Comparison of ENCODE assay signal across 20 mouse cellular contexts in genomic region chr11:76970328-76970727, GRCm38 (mm10). TPM values are rescaled to one million over a fixed set of nuclear protein-coding genes. Genes with fewer than 3 reads are reported as not detected.
A peak's percentile ranks its signal among the peaks of the same experiment; 100 is the strongest.
DNase-seq lines count a peak whose midpoint lies in the region; ATAC-seq and TF ChIP-seq lines count a peak whose summit lies in the region.
"Had no signal": no experiment of that assay in that cellular context is flagged by ENCODE, and none has a peak within 500 bp of the region (broad histone marks: within the 10 kb centered on the region; RNA-seq: fewer than 3 reads in every experiment).

No protein-coding gene starts in this region.

- peaks cover 10% of the 10 kb centered on the region for H3K4me1 ChIP-seq in liver, adult 2 months (ENCODE audit: control insufficient read depth, insufficient read depth, low read length)
- no peaks in the 10 kb centered on the region for H3K4me1 ChIP-seq in liver, embryonic 12.5 days
- no peaks in the 10 kb centered on the region for H3K4me1 ChIP-seq in lung, embryonic 14.5 days (ENCODE audit: insufficient read depth)
- H3K4me1 ChIP-seq: embryonic facial prominence, embryonic 10.5 days; embryonic facial prominence, embryonic 12.5 days; forebrain, embryonic 13.5 days; forebrain, embryonic 15.5 days had no signal

- H3K36me3 ChIP-seq in liver, adult 2 months (ENCODE audit: control insufficient read depth, insufficient read depth, low read length) = peaks cover 51% of the 10 kb centered on the region
- H3K36me3 ChIP-seq in liver, embryonic 12.5 days = peaks cover 92% of the 10 kb centered on the region
- peaks cover 93% of the 10 kb centered on the region for H3K36me3 ChIP-seq in lung, embryonic 14.5 days (ENCODE audit: insufficient read depth)

- no peak for TF ChIP-seq CTCF in liver, adult 2 months (IDR thresholded peaks at IDR 0.05; ENCODE audit: low read depth, low read length)
- no peak for TF ChIP-seq CTCF in lung, embryonic 14.5 days (IDR thresholded peaks at IDR 0.05; ENCODE audit: low read depth)

- H3K27me3 ChIP-seq in liver, adult 2 months (ENCODE audit: control insufficient read depth, insufficient read depth, low read length) = no peaks in the 10 kb centered on the region
- no peaks in the 10 kb centered on the region for H3K27me3 ChIP-seq in liver, embryonic 12.5 days (replicated peaks)
- H3K27me3 ChIP-seq in lung, embryonic 14.5 days (ENCODE audit: insufficient read depth, low read length) = no peaks in the 10 kb centered on the region
- H3K27me3 ChIP-seq: embryonic facial prominence, embryonic 12.5 days; forebrain, embryonic 13.5 days; forebrain, embryonic 15.5 days; Patski had no signal

- no peak for TF ChIP-seq POLR2A in liver, adult 2 months (IDR thresholded peaks at IDR 0.05; ENCODE audit: extremely low read depth, insufficient read depth, low read length)

- no peak overlapping the region for H3K27ac ChIP-seq in liver, adult 2 months (replicated peaks; ENCODE audit: insufficient read depth, low read depth, low read length)
- H3K27ac ChIP-seq in liver, embryonic 12.5 days = no peak overlapping the region
- H3K27ac ChIP-seq in lung, embryonic 14.5 days (ENCODE audit: low read depth) = no peak overlapping the region
- H3K27ac ChIP-seq: embryonic facial prominence, embryonic 10.5 days; embryonic facial prominence, embryonic 12.5 days; forebrain, embryonic 13.5 days; forebrain, embryonic 15.5 days had no signal

- H3K9me3 ChIP-seq in liver, embryonic 12.5 days (replicated peaks) = no peaks in the 10 kb centered on the region
- H3K9me3 ChIP-seq in lung, embryonic 14.5 days (ENCODE audit: low read depth, low read length) = no peaks in the 10 kb centered on the region
- H3K9me3 ChIP-seq: embryonic facial prominence, embryonic 10.5 days; embryonic facial prominence, embryonic 12.5 days; forebrain, embryonic 13.5 days; forebrain, embryonic 15.5 days had no signal

- H3K4me2 ChIP-seq in liver, embryonic 12.5 days = no peak overlapping the region
- H3K4me2 ChIP-seq in lung, embryonic 14.5 days = no peak overlapping the region
- H3K4me2 ChIP-seq: embryonic facial prominence, embryonic 12.5 days; forebrain, embryonic 13.5 days; forebrain, embryonic 15.5 days had no signal

- H3K4me3 ChIP-seq in liver, adult 2 months (ENCODE audit: insufficient read depth, low read depth, low read length) = no peak overlapping the region
- H3K4me3 ChIP-seq in liver, embryonic 12.5 days = no peak overlapping the region
- no peak overlapping the region for H3K4me3 ChIP-seq in lung, embryonic 14.5 days (ENCODE audit: low read depth, low read length)
- H3K4me3 ChIP-seq: embryonic facial prominence, embryonic 10.5 days; embryonic facial prominence, embryonic 12.5 days; forebrain, embryonic 13.5 days; forebrain, embryonic 15.5 days had no signal

- DNase-seq in liver, adult 2 months (ENCODE audit: extremely low read depth, low read depth, low spot score) = peak; percentile 51
- DNase-seq in lung, embryonic 14.5 days = peak; percentile 5
- DNase-seq in lung, postnatal 10 days = no peak
- no peak for DNase-seq in natural killer cell, adult 2 months (ENCODE audit: low spot score in 2 of 2)
- DNase-seq: adrenal gland, adult 8-10 months; adrenal gland, postnatal 14 days; adrenal gland, postnatal 36 days; cerebellum, adult 11-12 months; cerebellum, adult 2 months; cerebellum, adult 9-10 months; cerebellum, postnatal 10 days; cerebellum, postnatal 25 days; forebrain, postnatal 0 days had no signal

- WGBS in liver, adult 2 months = 43% methylated on average over 2 of the region's 2 CpGs
- WGBS in liver, embryonic 12.5 days (ENCODE audit: insufficient replicate concordance) = 90% methylated on average over 2 of the region's 2 CpGs
- WGBS in lung, embryonic 14.5 days = 70% methylated on average over 2 of the region's 2 CpGs

- no peak overlapping the region for H3K9ac ChIP-seq in liver, adult 2 months (ENCODE audit: low read depth, low read length)
- H3K9ac ChIP-seq in liver, embryonic 12.5 days = no peak overlapping the region
- no peak overlapping the region for H3K9ac ChIP-seq in lung, embryonic 14.5 days
- H3K9ac ChIP-seq: embryonic facial prominence, embryonic 12.5 days; forebrain, embryonic 13.5 days; forebrain, embryonic 15.5 days; forebrain, postnatal 0 days had no signal

- no peaks in the 10 kb centered on the region for H3K79me2 ChIP-seq in liver, adult 2 months (ENCODE audit: control insufficient read depth, insufficient read depth, low read length)

- no peak for ATAC-seq in liver, embryonic 12.5 days
- ATAC-seq in lung, embryonic 14.5 days (ENCODE audit: insufficient read depth) = no peak
- ATAC-seq: activated CD4-positive, CD25-positive, alpha-beta regulatory T cell, adult 4 months; forebrain, embryonic 13.5 days; forebrain, embryonic 15.5 days; forebrain, postnatal 0 days; Patski had no signal

RNA-seq across cellular contexts. Expression of gene Slc6a4, which starts 28.1 kb away (rescaled TPM):
- total RNA-seq in liver, adult 2 months (2014; rRNA removed) = 0.20 and 0.37 TPM in 2 replicates
- polyA plus RNA-seq in liver, adult 2 months (2012; rRNA removed) = 0.13 and 0.26 TPM in 2 replicates
- 2.2 and 2.8 TPM in 2 replicates for polyA plus RNA-seq in liver, embryonic 12.5 days (2016; fragmentation: Nextera tagmentation; extraction: Ambion mirVana)
- 1.7 and 1.8 TPM in 2 replicates for polyA plus RNA-seq in lung, embryonic 14.5 days (2014; fragmentation: Nextera tagmentation; extraction: Ambion mirVana)
- polyA plus RNA-seq: activated CD4-positive, CD25-positive, alpha-beta regulatory T cell, adult 4 months had no signal

RNA-seq across cellular contexts. Expression of gene Blmh, which starts 45.7 kb away (rescaled TPM):
- total RNA-seq in liver, adult 2 months (2014; rRNA removed) = 43.6 and 45.8 TPM in 2 replicates
- 8.6 and 10.3 TPM in 2 replicates for polyA plus RNA-seq in liver, adult 2 months (2012; rRNA removed)
- 77.3 and 79.2 TPM in 2 replicates for polyA plus RNA-seq in liver, embryonic 12.5 days (2016; fragmentation: Nextera tagmentation; extraction: Ambion mirVana)
- polyA plus RNA-seq in lung, embryonic 14.5 days (2014; fragmentation: Nextera tagmentation; extraction: Ambion mirVana) = 155 and 160 TPM in 2 replicates

Comparison
In these comparisons a context has a peak if more than half of its experiments do, and no peak if none do; other contexts are left out.
1. DNase-seq: peak in liver, adult 2 months (single experiment) and lung, embryonic 14.5 days (single experiment); none in lung, postnatal 10 days (single experiment) and natural killer cell, adult 2 months (0 of 2).